Mouse (Mus musculus) neutrophil, adult 83 days (primary cell): ENCODE measurements around the gene Car8. TPM values are rescaled to one million over a fixed set of nuclear protein-coding genes. Genes with fewer than 3 reads are reported as not detected.

Experiments
- total RNA-seq, 2 experiments: library from RNA; stranded (reverse); gene quantifications; one replicate each; pipeline ENCODE4 v1.2.4; 2023

Gene Car8
- total RNA-seq, result under 1 TPM in 1 of 2 experiments, not detected in 1; 0.11 TPM

DNA sequence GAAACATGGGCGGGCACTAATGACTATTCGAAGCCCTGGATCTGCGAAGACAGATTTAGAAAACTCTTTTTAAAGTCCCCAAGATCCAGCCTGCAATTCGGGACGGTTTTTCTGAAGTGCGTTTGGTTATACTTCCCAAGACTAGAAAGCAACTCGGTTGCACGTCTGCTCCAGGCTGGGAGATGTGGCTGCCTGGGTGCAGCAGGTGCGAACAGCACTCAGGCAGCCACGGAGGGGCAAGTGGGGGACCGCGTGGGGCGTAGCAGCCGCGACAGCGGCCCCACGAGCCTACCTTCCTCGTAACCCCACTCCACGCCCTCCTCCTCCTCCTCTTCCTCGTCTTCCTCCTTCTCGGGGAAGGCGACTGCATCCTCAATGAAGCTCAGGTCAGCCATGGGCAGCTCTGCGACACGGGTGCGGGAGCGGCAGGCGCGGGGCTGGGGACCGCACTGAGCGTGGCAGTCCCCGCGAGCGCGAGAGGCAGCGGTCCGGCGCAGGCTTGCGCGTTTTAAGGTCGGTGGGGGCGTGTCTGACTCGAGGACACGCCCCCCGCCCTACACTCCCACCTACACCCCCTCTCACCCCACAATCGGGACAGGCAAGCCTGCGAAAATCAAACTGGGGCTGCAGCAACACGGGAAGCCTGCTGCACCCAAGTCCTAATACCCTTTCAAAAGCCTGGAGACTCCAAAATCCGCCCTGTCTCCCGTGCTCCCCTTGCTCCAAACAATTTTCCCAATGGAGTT is at the start of gene Car8:
TSS of gene Car8 (minus strand) at position 482 of the 746 bp plus-strand sequence.

